Mouse (Mus musculus) liver, embryonic 15.5 days (tissue): ENCODE results near the gene P4ha3. TPM values are rescaled to one million over a fixed set of nuclear protein-coding genes. Genes with fewer than 3 reads are reported as not detected.

Source experiments
- ATAC-seq: fragments of 200-750 bp; cut with Nextera tagmentation; 2 replicates; pipeline ENCODE4 v1.8.0; 2017; ENCODE audit warnings: moderate number of reproducible peaks, mild to moderate bottlenecking, moderate library complexity; ENCODE audit not compliant: insufficient read depth
- H3K27ac ChIP-seq: fragments of 300-500 bp; sonication (generic); replicated peaks from 2 replicates; pipeline ENCODE4 v1.5.1; 2015; ENCODE audit warnings: mild to moderate bottlenecking, inconsistent platforms
- H3K27me3 ChIP-seq: fragments of 300-500 bp; sonication (generic); 2 replicates; pipeline ENCODE4 v1.6.1; 2015; ENCODE audit warnings: mild to moderate bottlenecking, inconsistent platforms
- H3K36me3 ChIP-seq: fragments of 300-500 bp; sonication (generic); replicated peaks from 2 replicates; pipeline ENCODE4 v1.6.1; 2015; ENCODE audit warnings: moderate library complexity, mild to moderate bottlenecking, inconsistent platforms
- H3K4me1 ChIP-seq: fragments of 300-500 bp; sonication (generic); replicated peaks from 2 replicates; pipeline ENCODE4 v1.6.1; 2015; ENCODE audit warnings: inconsistent platforms
- H3K4me2 ChIP-seq: fragments of 300-500 bp; sonication (generic); 2 replicates; pipeline ENCODE4 v1.6.1; 2015; ENCODE audit warnings: moderate library complexity, mild to moderate bottlenecking, inconsistent platforms
- H3K4me3 ChIP-seq: fragments of 300-500 bp; sonication (generic); replicated peaks from 2 replicates; pipeline ENCODE4 v1.5.1; 2015; ENCODE audit warnings: mild to moderate bottlenecking, inconsistent platforms
- H3K9ac ChIP-seq: fragments of 300-500 bp; sonication (generic); 2 replicates; pipeline ENCODE4 v1.6.1; 2015; ENCODE audit warnings: moderate library complexity, mild to moderate bottlenecking, inconsistent platforms
- H3K9me3 ChIP-seq: fragments of 300-500 bp; sonication (generic); replicated peaks from 2 replicates; pipeline ENCODE4 v1.6.1; 2016; ENCODE audit warnings: inconsistent platforms
- WGBS: fragments of 180-500 bp; shearing (Covaris S2); methylation state at CpG from one replicate; pipeline ENCODE4 v1.1.7; 2015; ENCODE audit warnings: mixed read lengths; ENCODE audit not compliant: insufficient replicate concordance; 5-methylcytosine and 5-hydroxymethylcytosine counted together
- polyA plus RNA-seq: library from polyadenylated mRNA; unstranded; fragments of >200 nt; fragmentation: Nextera tagmentation; extraction: Ambion mirVana; gene quantifications from 2 replicates; pipeline ENCODE4 v1.2.1, GENCODE M21; 2015

The P4ha3 gene
- polyA plus RNA-seq, 1 experiment from 2014 or later, result 1.0 TPM

DNA sequence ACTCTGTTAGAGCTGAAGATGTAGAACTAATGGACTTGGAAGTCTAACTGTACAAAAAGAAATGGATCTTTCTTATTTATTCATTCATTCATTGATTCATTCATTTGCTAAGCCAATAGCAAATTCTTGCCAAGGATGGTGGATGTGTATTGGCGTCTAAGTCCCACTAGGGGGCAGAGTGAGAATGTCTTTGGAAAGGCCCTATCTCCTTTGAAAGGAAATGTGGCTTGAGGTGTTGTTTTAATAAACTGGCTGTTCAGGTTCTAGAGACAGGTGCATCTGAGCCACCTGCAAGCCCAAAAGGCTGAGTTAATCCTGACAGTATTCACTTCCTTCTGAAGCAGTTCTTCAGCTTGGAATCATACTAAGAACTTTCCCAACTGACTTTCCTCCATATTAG is 5.5 kb upstream of the P4ha3 start:
- 0% methylated on average over 1 of the region's 1 CpGs for WGBS
- ATAC-seq, result no peak
- Histone ChIP-seq H3K36me3 (no peaks in the 10 kb centered on the region), H3K4me2 (no peak overlapping the region), H3K9ac (no peak overlapping the region), H3K27me3 (peaks cover 32% of the 10 kb centered on the region), H3K4me1 (no peaks in the 10 kb centered on the region), H3K9me3 (no peaks in the 10 kb centered on the region), H3K4me3 (no peak overlapping the region), H3K27ac (no peak overlapping the region)

DNA sequence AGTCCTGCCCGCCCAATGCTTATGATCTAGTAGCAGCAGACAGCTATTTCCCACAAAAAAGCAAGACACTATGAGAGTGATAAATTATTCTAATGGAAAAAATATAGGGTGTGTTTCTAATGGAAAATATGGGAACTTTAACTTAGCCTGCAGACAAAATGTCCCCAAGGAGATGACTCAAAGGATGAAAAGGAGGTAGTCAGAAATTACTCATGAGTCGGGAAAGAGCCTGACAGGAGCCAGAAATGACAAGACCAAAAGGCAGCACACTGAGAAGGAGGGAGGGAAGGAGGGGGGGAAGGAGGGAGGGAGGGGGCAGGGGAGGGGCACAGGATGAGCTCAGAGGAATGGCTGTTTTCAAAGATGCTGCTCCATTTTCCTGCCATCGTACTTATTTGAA is 3.7 kb upstream of the P4ha3 start:
- H3K4me1 ChIP-seq, result 0 out of 2 replicates have a peak, but pooled peaks cover 6% of the 10 kb centered on the region
- no peaks in the 10 kb centered on the region for H3K9me3 ChIP-seq
- 40% methylated on average over 3 of the region's 3 CpGs for WGBS
- ATAC-seq, result no peak
- H3K4me2 ChIP-seq, result no peak overlapping the region
- H3K27ac ChIP-seq, result no peak overlapping the region
- H3K27me3 ChIP-seq, result peaks cover 50% of the 10 kb centered on the region
- H3K36me3 ChIP-seq, result no peaks in the 10 kb centered on the region
- no peak overlapping the region for H3K4me3 ChIP-seq
- H3K9ac ChIP-seq, result no peak overlapping the region

DNA sequence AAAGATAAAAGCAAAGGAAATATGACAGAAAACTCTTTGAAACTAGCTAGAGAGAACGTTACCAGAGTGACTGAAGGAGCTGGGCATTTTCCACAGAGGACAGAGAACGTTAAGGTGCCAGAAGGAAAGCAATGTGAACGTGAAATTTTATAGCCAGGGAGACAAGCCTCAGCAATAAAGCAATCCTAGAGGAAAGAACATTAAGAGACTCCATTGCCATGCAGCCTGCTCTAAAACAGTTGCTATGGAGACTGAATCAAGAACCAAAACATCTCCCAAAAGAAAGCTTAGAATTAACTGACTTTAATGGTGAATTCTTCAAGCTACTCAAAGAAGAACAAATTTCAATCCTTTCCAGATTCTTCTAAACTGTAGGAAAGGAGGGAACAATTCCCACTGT is 2.0 kb upstream of the P4ha3 start:
- H3K4me1 ChIP-seq, result 0 out of 2 replicates have a peak, but pooled peaks cover 6% of the 10 kb centered on the region
- WGBS, result 36% methylated on average over 3 of the region's 3 CpGs
- no peak overlapping the region for H3K4me2 ChIP-seq
- H3K27ac ChIP-seq, result no peak overlapping the region
- H3K9ac ChIP-seq, result no peak overlapping the region
- ATAC-seq, result no peak
- H3K36me3 ChIP-seq, result no peaks in the 10 kb centered on the region
- peaks cover 67% of the 10 kb centered on the region for H3K27me3 ChIP-seq
- no peaks in the 10 kb centered on the region for H3K9me3 ChIP-seq
- no peak overlapping the region for H3K4me3 ChIP-seq

DNA sequence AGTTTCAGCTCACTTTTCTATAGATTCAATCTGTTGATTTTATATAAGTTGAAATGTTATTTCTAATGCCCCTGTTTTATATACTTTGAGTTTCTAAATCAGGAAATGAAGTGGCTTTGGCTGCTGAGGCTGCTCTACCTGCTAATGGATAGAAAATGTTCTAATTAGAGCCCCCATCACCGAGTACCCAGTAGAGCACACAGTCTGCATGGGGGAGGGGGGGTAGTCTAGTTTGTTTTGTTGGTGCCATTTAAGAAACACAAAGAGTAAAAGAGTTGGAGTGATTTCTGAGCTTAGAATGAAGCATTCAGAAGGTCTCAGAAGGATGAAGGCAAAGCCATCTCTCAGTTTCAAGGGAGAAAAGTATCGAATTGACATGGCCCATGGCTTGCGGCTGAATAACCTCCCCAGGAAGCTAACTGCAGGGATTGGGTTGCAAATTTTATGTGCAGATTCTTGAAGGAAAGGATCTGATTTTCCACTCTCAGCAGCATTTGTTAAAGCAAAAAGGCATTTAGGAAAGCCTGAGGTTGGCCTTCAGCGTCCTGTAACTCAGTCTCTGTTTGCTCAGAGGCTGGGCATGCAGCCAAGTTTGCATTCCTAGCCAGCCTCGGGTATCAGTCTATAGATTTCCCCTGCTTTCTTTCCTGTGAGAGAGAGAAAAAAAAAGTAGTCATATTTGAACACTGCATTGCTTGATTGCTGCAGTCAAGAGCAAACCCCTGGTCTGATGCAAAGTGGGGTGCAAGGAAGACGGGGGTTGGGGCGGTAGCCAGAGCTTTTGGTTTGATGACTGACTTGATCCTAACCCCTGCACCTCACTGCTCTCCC is 2.6 kb downstream of the P4ha3 start:
- no peaks in the 10 kb centered on the region for H3K9me3 ChIP-seq
- 33% methylated on average over 7 of the region's 7 CpGs for WGBS
- peak; percentile 52 for ATAC-seq
- H3K9ac ChIP-seq, result no peak overlapping the region
- peaks cover 82% of the 10 kb centered on the region for H3K27me3 ChIP-seq
- H3K27ac ChIP-seq, result peak overlapping the region; percentile 51; the same call in 1 of the 2 replicates
- H3K4me3 ChIP-seq, result 0 out of 2 replicates have a peak overlapping the region, but pooled peaks have one; percentile 7
- no peaks in the 10 kb centered on the region for H3K36me3 ChIP-seq
- peak overlapping the region; percentile 34 for H3K4me2 ChIP-seq
- 0 out of 2 replicates have a peak, but pooled peaks cover 6% of the 10 kb centered on the region for H3K4me1 ChIP-seq

DNA sequence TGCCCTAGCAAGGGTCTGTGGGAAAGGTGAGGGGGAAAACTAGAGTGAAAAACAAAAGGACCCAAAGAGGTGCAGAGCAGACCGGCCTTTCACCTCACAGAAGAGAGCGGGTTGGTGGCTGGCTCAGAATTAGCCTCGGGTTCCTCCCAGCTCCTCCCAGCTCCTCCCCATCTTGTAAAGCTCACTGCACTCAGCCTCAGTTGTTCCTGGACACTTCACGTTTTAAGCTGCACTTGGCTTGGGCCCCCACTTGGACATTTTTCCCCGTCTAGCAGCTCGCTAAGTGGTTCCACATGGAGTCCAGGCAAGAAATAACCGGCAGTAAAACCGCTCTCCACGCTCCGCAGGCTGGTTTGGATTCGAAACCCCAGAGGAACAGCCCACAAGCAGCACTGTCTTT is 3.3 kb downstream of the P4ha3 start:
- Histone ChIP-seq H3K36me3 (no peaks in the 10 kb centered on the region), H3K9me3 (no peaks in the 10 kb centered on the region), H3K9ac (no peak overlapping the region), H3K4me1 (0 out of 2 replicates have a peak, but pooled peaks cover 6% of the 10 kb centered on the region), H3K4me2 (peak overlapping the region; percentile 34), H3K4me3 (0 out of 2 replicates have a peak overlapping the region, but pooled peaks have one; percentile 7), H3K27me3 (peaks cover 78% of the 10 kb centered on the region), H3K27ac (peak overlapping the region; percentile 51; the same call in 1 of the 2 replicates)
- WGBS, result 39% methylated on average over 11 of the region's 11 CpGs
- ATAC-seq, result 0 out of 2 replicates have a peak, but pooled peaks have one; percentile 18

DNA sequence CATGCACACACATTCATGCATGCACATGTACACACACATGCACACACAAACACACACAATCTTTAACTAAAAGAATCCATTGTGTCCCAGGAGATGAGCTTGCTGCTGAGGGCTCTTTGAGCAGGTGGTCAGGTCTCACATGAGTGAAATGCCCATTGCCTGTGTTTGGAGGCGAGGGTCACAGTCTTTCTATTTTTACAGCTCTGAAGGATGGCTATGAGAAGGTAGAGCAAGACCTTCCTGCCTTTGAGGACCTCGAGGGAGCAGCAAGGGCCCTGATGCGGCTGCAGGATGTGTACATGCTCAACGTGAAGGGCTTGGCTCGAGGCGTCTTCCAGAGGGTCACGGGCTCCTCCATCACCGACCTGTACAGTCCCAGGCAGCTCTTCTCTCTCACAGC is 8.2 kb downstream of the P4ha3 start:
- Histone ChIP-seq H3K9ac (no peak overlapping the region), H3K27me3 (peaks cover 29% of the 10 kb centered on the region), H3K36me3 (no peaks in the 10 kb centered on the region), H3K27ac (no peak overlapping the region), H3K4me3 (no peak overlapping the region), H3K4me1 (no peaks in the 10 kb centered on the region), H3K4me2 (no peak overlapping the region), H3K9me3 (no peaks in the 10 kb centered on the region)
- no peak for ATAC-seq
- WGBS, result 56% methylated on average over 8 of the region's 8 CpGs

DNA sequence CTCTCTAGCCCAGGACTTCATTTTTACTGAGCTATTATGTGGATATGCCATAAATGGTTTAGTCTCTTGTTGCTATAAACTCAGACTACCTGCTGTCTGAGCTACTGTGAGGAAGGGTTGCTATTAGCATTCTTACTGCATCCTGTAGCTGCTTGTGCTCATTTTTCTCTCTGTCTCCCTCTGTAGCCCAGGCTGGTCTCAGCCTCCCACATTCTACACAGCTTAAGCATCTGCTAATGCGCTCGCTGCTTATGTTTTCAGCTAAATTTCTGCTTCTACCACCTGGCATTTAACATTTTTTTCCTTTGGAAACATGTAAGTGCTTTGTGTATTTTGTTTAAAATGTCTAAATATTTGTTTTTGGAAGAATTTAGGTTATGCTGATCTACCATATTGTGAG is 10.4 kb downstream of the P4ha3 start:
- Histone ChIP-seq H3K4me2 (no peak overlapping the region), H3K36me3 (no peaks in the 10 kb centered on the region), H3K27ac (no peak overlapping the region), H3K4me3 (no peak overlapping the region), H3K27me3 (peaks cover 7% of the 10 kb centered on the region; the same call in 1 of the 2 replicates), H3K9me3 (no peaks in the 10 kb centered on the region), H3K9ac (no peak overlapping the region), H3K4me1 (no peaks in the 10 kb centered on the region)
- ATAC-seq, result no peak
- WGBS, result 74% methylated on average over 2 of the region's 2 CpGs

DNA sequence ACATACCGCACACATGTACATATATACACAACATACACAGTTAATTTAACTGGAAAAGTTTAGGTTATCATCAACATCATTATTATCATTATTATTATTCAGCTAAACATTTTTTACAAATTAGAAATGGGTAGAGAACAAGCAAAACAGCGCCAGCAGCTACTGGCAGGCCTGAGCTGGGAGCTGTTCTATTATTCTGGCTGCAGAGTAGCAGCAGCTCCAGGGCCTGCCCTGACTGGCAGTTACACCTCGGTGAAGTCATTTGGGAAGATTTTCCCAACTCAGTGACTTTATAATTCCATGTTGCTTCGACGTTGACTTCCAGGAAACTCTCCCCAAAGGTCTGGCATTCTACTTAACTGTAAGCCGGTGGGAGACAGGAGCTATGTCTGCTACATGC is 11.4 kb downstream of the P4ha3 start:
- H3K4me3 ChIP-seq, result no peak overlapping the region
- H3K9me3 ChIP-seq, result no peaks in the 10 kb centered on the region
- no peak for ATAC-seq
- H3K4me1 ChIP-seq, result no peaks in the 10 kb centered on the region
- H3K27me3 ChIP-seq, result no peaks in the 10 kb centered on the region; the same call in 1 of the 2 replicates
- H3K4me2 ChIP-seq, result no peak overlapping the region
- no peak overlapping the region for H3K27ac ChIP-seq
- WGBS, result 72% methylated on average over 6 of the region's 6 CpGs
- H3K9ac ChIP-seq, result no peak overlapping the region
- H3K36me3 ChIP-seq, result no peaks in the 10 kb centered on the region

DNA sequence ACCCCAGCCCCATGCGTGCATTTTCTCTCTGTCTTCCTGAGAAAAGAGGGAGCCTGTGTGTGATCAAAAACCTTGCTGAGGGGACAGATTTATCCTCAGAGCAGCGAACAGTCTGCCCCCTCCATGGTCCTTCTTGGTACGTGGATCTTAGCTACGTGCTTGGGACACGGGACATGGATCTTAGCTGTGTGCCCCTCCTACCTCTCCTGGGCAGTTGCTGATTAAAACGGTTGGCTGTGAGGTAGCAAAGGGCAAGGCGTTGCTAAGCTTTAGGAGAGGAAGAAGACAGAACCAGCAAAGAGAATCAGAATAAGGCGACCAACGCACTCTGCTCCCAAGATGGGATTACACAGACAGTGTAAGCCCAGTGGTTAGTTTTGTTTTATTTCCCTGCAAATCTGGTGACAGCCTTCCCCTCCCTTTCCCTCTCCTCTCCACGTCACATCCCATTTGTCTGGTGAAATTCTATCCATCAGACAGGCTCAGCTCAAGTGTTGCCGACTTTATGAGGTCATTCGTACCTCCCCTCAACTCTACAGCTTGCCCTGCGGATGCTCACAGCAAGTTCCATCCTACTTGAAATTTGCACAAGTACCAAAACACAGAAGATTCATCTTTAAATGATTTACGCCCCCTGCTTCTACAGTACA is 13.7 kb downstream of the P4ha3 start:
- H3K4me1 ChIP-seq, result no peaks in the 10 kb centered on the region
- no peaks in the 10 kb centered on the region for H3K9me3 ChIP-seq
- no peak overlapping the region for H3K4me2 ChIP-seq
- H3K9ac ChIP-seq, result no peak overlapping the region
- H3K27me3 ChIP-seq, result no peaks in the 10 kb centered on the region
- H3K27ac ChIP-seq, result no peak overlapping the region
- no peak overlapping the region for H3K4me3 ChIP-seq
- WGBS, result 65% methylated on average over 14 of the region's 14 CpGs
- ATAC-seq, result no peak
- no peaks in the 10 kb centered on the region for H3K36me3 ChIP-seq

DNA sequence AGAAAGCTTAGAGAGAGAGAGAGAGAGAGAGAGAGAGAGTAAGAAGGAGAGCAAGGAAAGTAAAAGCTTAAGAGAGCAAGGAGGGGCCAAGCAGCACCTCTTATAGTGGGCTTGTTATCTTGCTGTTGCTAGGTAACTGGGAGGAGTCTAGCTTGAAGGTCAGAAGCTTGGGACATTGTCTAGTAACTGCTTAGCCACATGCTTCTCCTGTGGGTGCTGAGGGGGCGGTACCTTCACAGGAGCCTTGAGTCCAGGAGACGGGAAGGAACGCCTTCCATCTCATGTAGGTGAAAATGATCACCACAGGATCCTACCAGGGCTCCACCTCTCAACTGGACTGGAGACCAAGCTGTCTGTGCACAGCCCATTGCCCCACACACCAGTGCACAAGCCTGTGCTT is 16.1 kb downstream of the P4ha3 start:
- H3K4me1 ChIP-seq, result no peaks in the 10 kb centered on the region
- no peak overlapping the region for H3K4me3 ChIP-seq
- H3K36me3 ChIP-seq, result no peaks in the 10 kb centered on the region
- H3K9ac ChIP-seq, result no peak overlapping the region
- H3K27ac ChIP-seq, result no peak overlapping the region
- 54% methylated on average over 3 of the region's 3 CpGs for WGBS
- H3K27me3 ChIP-seq, result no peaks in the 10 kb centered on the region
- ATAC-seq, result no peak
- no peak overlapping the region for H3K4me2 ChIP-seq
- H3K9me3 ChIP-seq, result no peaks in the 10 kb centered on the region

DNA sequence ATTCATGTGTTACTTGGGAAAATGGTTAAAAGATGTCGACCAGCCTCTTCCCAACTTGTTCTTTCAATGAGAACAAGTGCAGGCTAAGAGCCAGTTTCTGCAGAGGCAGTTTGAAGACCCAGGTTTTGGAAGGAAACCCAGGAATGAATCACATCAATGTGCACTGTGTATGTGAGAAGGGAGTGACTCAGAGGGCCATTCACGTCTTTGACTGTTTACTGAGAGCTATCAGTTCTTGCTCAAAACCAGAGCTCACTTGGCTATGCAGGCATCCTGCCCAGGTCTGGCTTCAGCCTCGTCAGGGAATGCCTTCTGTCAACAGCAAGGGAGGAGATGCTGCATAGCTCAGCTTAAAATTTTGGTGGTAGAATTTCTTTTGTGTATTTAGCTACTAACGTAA is 17.0 kb downstream of the P4ha3 start:
- H3K9me3 ChIP-seq, result no peaks in the 10 kb centered on the region
- no peak overlapping the region for H3K9ac ChIP-seq
- H3K27me3 ChIP-seq, result no peaks in the 10 kb centered on the region
- WGBS, result 43% methylated on average over 4 of the region's 4 CpGs
- H3K4me3 ChIP-seq, result no peak overlapping the region
- no peaks in the 10 kb centered on the region for H3K4me1 ChIP-seq
- H3K27ac ChIP-seq, result no peak overlapping the region
- no peaks in the 10 kb centered on the region for H3K36me3 ChIP-seq
- ATAC-seq, result no peak
- no peak overlapping the region for H3K4me2 ChIP-seq
